Mouse (Mus musculus) bone marrow, adult 2 months (tissue): ENCODE results near the gene Celf5.

Experiments
- CTCF ChIP-seq: fragments of 200-500 bp; IDR thresholded peaks from 2 replicates; pipeline ENCODE4 v1.5.1; 2011; ENCODE audit warnings: low read length, control low read depth; ENCODE audit not compliant: control insufficient read depth, insufficient read depth
- POLR2A ChIP-seq: fragments of 200-500 bp; IDR thresholded peaks from 2 replicates; pipeline ENCODE4 v1.6.1; 2011; ENCODE audit warnings: low read depth, mild to moderate bottlenecking, control low read depth, low read length, borderline replicate concordance; ENCODE audit not compliant: control insufficient read depth

- TF ChIP-seq CTCF = no peak
- no peak for TF ChIP-seq POLR2A
Observed at GRCm38 (mm10) chr10:81420191-81420767, 62.2 kb downstream of the Celf5 start.
